In genomic region chr13:64686178-64686577, GRCm38 (mm10) we compare ENCODE assay signal across 19 mouse cellular contexts.
"Had no signal": no experiment of that assay in that cellular context is flagged by ENCODE, and none has a peak within 500 bp of the region (broad histone marks: within the 10 kb centered on the region; RNA-seq: fewer than 3 reads in every experiment).

No protein-coding gene starts in this region.

- H3K27ac ChIP-seq: liver, embryonic 15.5 days; lung, embryonic 15.5 days; macrophage; midbrain, embryonic 13.5 days; midbrain, embryonic 15.5 days; neural tube, embryonic 13.5 days; neural tube, embryonic 15.5 days had no signal

- ATAC-seq: liver, postnatal 0 days; lung, postnatal 0 days; midbrain, embryonic 13.5 days; midbrain, embryonic 15.5 days had no signal

- H3K9me3 ChIP-seq: liver, embryonic 15.5 days; lung, embryonic 15.5 days; megakaryocyte, embryonic 14.5 days; midbrain, embryonic 13.5 days; midbrain, embryonic 15.5 days; neural tube, embryonic 13.5 days; neural tube, embryonic 15.5 days had no signal

- H3K36me3 ChIP-seq: liver, embryonic 15.5 days; lung, embryonic 15.5 days; midbrain, embryonic 13.5 days; midbrain, embryonic 15.5 days; neural tube, embryonic 13.5 days; neural tube, embryonic 15.5 days had no signal

- H3K4me3 ChIP-seq: liver, embryonic 15.5 days; lung, embryonic 15.5 days; megakaryocyte, embryonic 14.5 days; midbrain, embryonic 13.5 days; midbrain, embryonic 15.5 days; myocyte; neural tube, embryonic 13.5 days; neural tube, embryonic 15.5 days had no signal

- H3K9ac ChIP-seq: liver, embryonic 15.5 days; liver, postnatal 0 days; lung, embryonic 15.5 days; midbrain, embryonic 13.5 days; midbrain, embryonic 15.5 days; neural tube, embryonic 13.5 days; neural tube, embryonic 15.5 days had no signal

- H3K4me1 ChIP-seq: liver, embryonic 15.5 days; lung, embryonic 15.5 days; megakaryocyte, embryonic 14.5 days; midbrain, embryonic 13.5 days; midbrain, embryonic 15.5 days; neural tube, embryonic 13.5 days; neural tube, embryonic 15.5 days had no signal

- DNase-seq: liver, postnatal 0 days; lung, adult 2 months; lung, postnatal 14 days; lung, postnatal 36 days; right cerebral cortex, postnatal 14 days; spleen, adult 18-20 months; thymus, adult 18-20 months; thymus, postnatal 14 days; thymus, postnatal 36 days had no signal
